Mouse (Mus musculus) kidney, embryonic 14.5 days (tissue): ENCODE results near the gene Cd46. TPM values are rescaled to one million over a fixed set of nuclear protein-coding genes. Genes with fewer than 3 reads are reported as not detected.

Experiments
- ATAC-seq: fragments of 200-750 bp; cut with Nextera tagmentation; 2 replicates; pipeline ENCODE4 v1.8.0; 2017; ENCODE audit warnings: moderate number of reproducible peaks, mild to moderate bottlenecking, moderate TSS enrichment, moderate library complexity; ENCODE audit not compliant: low FRiP score, low TSS enrichment
- H3K27ac ChIP-seq: fragments of 300-500 bp; sonication (generic); 2 replicates; pipeline ENCODE4 v1.5.1; 2014; ENCODE audit warnings: low read depth, mild to moderate bottlenecking, low read length, moderate library complexity, mixed read lengths
- H3K27me3 ChIP-seq: fragments of 300-500 bp; sonication (generic); 2 replicates; pipeline ENCODE4 v1.6.1; 2014; ENCODE audit warnings: mild to moderate bottlenecking, low read length; ENCODE audit not compliant: control insufficient read depth, insufficient read depth
- H3K36me3 ChIP-seq: fragments of 300-500 bp; sonication (generic); 2 replicates; pipeline ENCODE4 v1.6.1; 2014; ENCODE audit warnings: low read length, mixed read lengths; ENCODE audit not compliant: control insufficient read depth, insufficient read depth
- H3K4me1 ChIP-seq: fragments of 300-500 bp; sonication (generic); 2 replicates; pipeline ENCODE4 v1.6.1; 2014; ENCODE audit warnings: low read length, mixed read lengths; ENCODE audit not compliant: control insufficient read depth, insufficient read depth
- H3K4me2 ChIP-seq: fragments of 300-500 bp; sonication (generic); replicated peaks from 2 replicates; pipeline ENCODE4 v1.6.1; 2014; ENCODE audit warnings: low read depth, mild to moderate bottlenecking, low read length
- H3K4me3 ChIP-seq: fragments of 300-500 bp; sonication (generic); 2 replicates; pipeline ENCODE4 v1.5.1; 2014; ENCODE audit warnings: mild to moderate bottlenecking, low read length
- H3K9ac ChIP-seq: fragments of 300-500 bp; sonication (generic); 2 replicates; pipeline ENCODE4 v1.6.1; 2014; ENCODE audit warnings: low read depth, mild to moderate bottlenecking, low read length, moderate library complexity
- H3K9me3 ChIP-seq: fragments of 300-500 bp; sonication (generic); 2 replicates; pipeline ENCODE4 v1.6.1; 2016; ENCODE audit warnings: low read length; ENCODE audit not compliant: control insufficient read depth
- WGBS: fragments of 180-500 bp; shearing (Covaris S2); extraction: QIAGEN DNeasy Blood & Tissue Kit; methylation state at CpG from one replicate; pipeline ENCODE4 v1.1.7; 2014; 5-methylcytosine and 5-hydroxymethylcytosine counted together
- polyA plus RNA-seq: library from polyadenylated mRNA; unstranded; fragments of >200 nt; fragmentation: Nextera tagmentation; extraction: Ambion mirVana; gene quantifications from 2 replicates; pipeline ENCODE4 v1.2.1, GENCODE M21; 2014

Gene Cd46
- polyA plus RNA-seq, 1 experiment from 2014 or later = 1.4 TPM

GRCm38 (mm10) chr1:195031786-195032185 is 60.3 kb downstream of the Cd46 start:
- ATAC-seq = no peak
- Histone ChIP-seq H3K27me3 (no peaks in the 10 kb centered on the region), H3K9ac (no peak overlapping the region)

GRCm38 (mm10) chr1:195027507-195027906 is 64.5 kb downstream of the Cd46 start:
- Histone ChIP-seq H3K27ac (no peak overlapping the region), H3K4me1 (no peaks in the 10 kb centered on the region), H3K4me3 (no peak overlapping the region), H3K4me2 (no peak overlapping the region), H3K9ac (no peak overlapping the region), H3K9me3 (no peaks in the 10 kb centered on the region), H3K27me3 (no peaks in the 10 kb centered on the region), H3K36me3 (no peaks in the 10 kb centered on the region)
- ATAC-seq = no peak
- WGBS = 54% methylated on average over 1 of the region's 1 CpGs

More at GRCm38 (mm10) chr1:195031786-195032185, 60.3 kb downstream of the Cd46 start:
- Histone ChIP-seq H3K4me1 (no peaks in the 10 kb centered on the region), H3K9me3 (no peaks in the 10 kb centered on the region), H3K36me3 (no peaks in the 10 kb centered on the region), H3K4me2 (no peak overlapping the region), H3K4me3 (no peak overlapping the region), H3K27ac (no peak overlapping the region)

GRCm38 (mm10) chr1:195023848-195024247 is 68.2 kb downstream of the Cd46 start:
- Histone ChIP-seq H3K36me3 (no peaks in the 10 kb centered on the region), H3K9me3 (no peaks in the 10 kb centered on the region), H3K27ac (no peak overlapping the region), H3K9ac (no peak overlapping the region), H3K4me1 (no peaks in the 10 kb centered on the region), H3K4me2 (no peak overlapping the region), H3K27me3 (no peaks in the 10 kb centered on the region), H3K4me3 (no peak overlapping the region)
- ATAC-seq = no peak
- whole genome bisulfite sequencing = 89% methylated on average over 1 of the region's 1 CpGs

GRCm38 (mm10) chr1:195021831-195022230 is 70.2 kb downstream of the Cd46 start:
- Histone ChIP-seq H3K27ac (no peak overlapping the region), H3K9ac (no peak overlapping the region), H3K4me2 (no peak overlapping the region), H3K4me1 (0 out of 2 replicates have a peak, but pooled peaks cover 4% of the 10 kb centered on the region), H3K4me3 (no peak overlapping the region), H3K27me3 (no peaks in the 10 kb centered on the region), H3K9me3 (no peaks in the 10 kb centered on the region), H3K36me3 (no peaks in the 10 kb centered on the region)
- ATAC-seq = no peak
- WGBS = 81% methylated on average over 2 of the region's 2 CpGs

GRCm38 (mm10) chr1:195019062-195019600 is 72.9 kb downstream of the Cd46 start:
- no peaks in the 10 kb centered on the region for H3K36me3 ChIP-seq
- H3K4me3 ChIP-seq = no peak overlapping the region
- no peaks in the 10 kb centered on the region for H3K9me3 ChIP-seq
- 94% methylated on average over 5 of the region's 5 CpGs for WGBS
- H3K27me3 ChIP-seq = no peaks in the 10 kb centered on the region
- no peak for ATAC-seq
- no peak overlapping the region for H3K9ac ChIP-seq
- H3K4me1 ChIP-seq = 0 out of 2 replicates have a peak, but pooled peaks cover 4% of the 10 kb centered on the region
- H3K27ac ChIP-seq = no peak overlapping the region
- no peak overlapping the region for H3K4me2 ChIP-seq

DNA sequence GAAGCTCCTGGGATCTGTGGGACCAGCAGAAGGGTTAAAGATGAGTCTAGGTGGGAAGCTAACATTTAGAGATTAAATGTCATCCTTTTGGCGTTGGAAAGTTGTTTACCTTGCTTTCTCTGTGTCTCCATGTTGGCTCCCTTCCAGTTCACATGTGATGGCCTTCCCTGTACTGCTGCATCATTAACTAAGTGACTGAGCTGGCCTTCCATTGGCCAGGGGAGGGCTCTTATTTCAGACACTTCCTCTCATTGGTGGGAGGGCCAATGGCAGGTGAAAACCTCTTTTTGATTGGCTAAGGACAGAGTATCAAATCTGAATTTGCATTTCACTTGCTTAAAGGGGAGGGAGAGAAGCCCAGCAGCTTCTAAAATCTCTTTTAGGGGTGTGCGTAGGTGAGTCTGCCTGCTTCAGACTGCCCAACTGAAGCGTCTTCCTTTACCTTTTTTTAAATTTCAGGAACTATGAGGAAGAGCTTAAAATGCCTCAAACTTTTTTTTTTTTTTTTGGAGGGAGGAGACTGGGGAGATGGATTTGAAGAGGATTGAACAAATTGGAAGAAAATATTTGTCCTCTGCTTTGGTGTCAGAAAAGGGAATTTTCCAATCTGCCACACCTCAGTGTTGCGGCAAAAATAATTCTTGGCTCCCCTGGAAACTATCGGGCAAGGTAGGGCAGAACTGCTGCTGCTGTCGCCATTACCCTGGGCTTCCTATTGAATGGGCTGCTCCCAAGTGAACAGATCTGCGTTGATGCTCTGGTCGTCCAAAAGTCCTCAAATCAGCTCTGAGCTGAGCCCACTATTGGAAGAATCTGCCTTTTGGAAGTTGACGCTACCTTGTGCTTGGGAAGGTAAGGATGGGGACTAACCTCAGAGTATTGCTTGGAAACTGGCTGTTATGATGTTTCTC is 73.7 kb downstream of the Cd46 start:
- 85% methylated on average over 9 of the region's 9 CpGs for WGBS
- Histone ChIP-seq H3K4me2 (no peak overlapping the region), H3K9ac (no peak overlapping the region), H3K9me3 (no peaks in the 10 kb centered on the region), H3K27ac (no peak overlapping the region), H3K36me3 (no peaks in the 10 kb centered on the region), H3K27me3 (no peaks in the 10 kb centered on the region), H3K4me1 (0 out of 2 replicates have a peak, but pooled peaks cover 4% of the 10 kb centered on the region), H3K4me3 (no peak overlapping the region)
- ATAC-seq = peak; percentile 70; the same call in 1 of the 2 replicates

GRCm38 (mm10) chr1:195017626-195018025 is 74.4 kb downstream of the Cd46 start:
- H3K4me3 ChIP-seq = no peak overlapping the region
- H3K4me1 ChIP-seq = 0 out of 2 replicates have a peak, but pooled peaks cover 4% of the 10 kb centered on the region
- H3K4me2 ChIP-seq = no peak overlapping the region
- no peak for ATAC-seq
- WGBS = 75% methylated on average over 4 of the region's 4 CpGs
- H3K27ac ChIP-seq = no peak overlapping the region
- H3K9me3 ChIP-seq = no peaks in the 10 kb centered on the region
- no peaks in the 10 kb centered on the region for H3K27me3 ChIP-seq
- H3K36me3 ChIP-seq = no peaks in the 10 kb centered on the region
- H3K9ac ChIP-seq = no peak overlapping the region

DNA sequence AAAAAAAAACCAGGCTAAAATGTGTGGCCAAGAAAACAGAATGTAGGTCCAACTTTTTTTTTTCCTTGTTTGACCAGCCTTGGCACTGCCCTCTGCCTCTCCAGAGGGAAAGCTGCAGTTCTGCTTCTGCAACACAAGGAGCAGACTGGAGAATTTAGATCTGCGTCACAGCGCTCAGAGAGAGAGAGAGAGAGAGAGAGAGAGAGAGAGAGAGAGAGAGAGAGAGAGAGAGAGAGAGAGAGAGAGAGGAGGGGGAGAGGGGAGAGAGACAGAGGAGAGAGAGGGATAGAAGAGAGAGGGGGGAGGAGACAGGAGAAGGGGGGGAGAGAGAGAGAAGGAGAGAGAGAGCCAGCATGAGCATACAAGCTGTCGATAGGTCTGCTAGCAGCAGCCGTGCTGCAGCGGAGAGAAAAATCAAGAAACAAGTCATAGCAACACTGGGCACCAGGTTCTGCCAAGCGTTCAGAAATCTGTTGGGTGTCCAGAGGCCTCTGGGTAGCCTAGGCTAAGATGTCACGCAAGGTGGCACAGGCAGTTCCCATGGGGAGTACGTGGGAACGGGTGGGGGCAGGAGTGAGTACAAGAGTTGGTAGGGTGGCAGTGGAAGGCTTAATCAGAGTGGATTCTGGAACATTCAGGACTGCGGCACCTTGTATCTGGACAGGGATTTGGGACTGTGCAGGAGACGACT is 75.1 kb downstream of the Cd46 start:
- Histone ChIP-seq H3K9me3 (no peaks in the 10 kb centered on the region), H3K4me3 (no peak overlapping the region), H3K27ac (no peak overlapping the region), H3K36me3 (no peaks in the 10 kb centered on the region), H3K27me3 (no peaks in the 10 kb centered on the region), H3K4me1 (0 out of 2 replicates have a peak, but pooled peaks cover 4% of the 10 kb centered on the region), H3K4me2 (no peak overlapping the region; the same call in 1 of the 2 replicates), H3K9ac (0 out of 2 replicates have a peak overlapping the region, but pooled peaks have one; percentile 12)
- WGBS = 74% methylated on average over 10 of the region's 11 CpGs
- ATAC-seq = peak; percentile 58; the same call in 1 of the 2 replicates
